Mouse (Mus musculus): ENCODE results near the gene Steap3. TPM values are rescaled to one million over a fixed set of nuclear protein-coding genes. Genes with fewer than 3 reads are reported as not detected.

The Steap3 gene
- polyA plus RNA-seq, 1 experiment: 42.7 TPM

GRCm38 (mm10) chr1:120250586-120250985 is 21.9 kb downstream of the Steap3 start:
- H3K79me3 ChIP-seq (ENCODE audit: low read depth): no peaks in the 10 kb centered on the region
- no peaks in the 10 kb centered on the region for H3K27me3 ChIP-seq (ENCODE audit: control insufficient read depth, insufficient read depth, insufficient read length)
- H3K4me3 ChIP-seq (ENCODE audit: insufficient read depth, poor library complexity, severe bottlenecking): no peak overlapping the region
- no peaks in the 10 kb centered on the region for H3K79me2 ChIP-seq (ENCODE audit: control insufficient read depth, insufficient read depth)
- TF ChIP-seq CTCF (IDR thresholded peaks at IDR 0.05; ENCODE audit: control insufficient read depth, insufficient read depth, insufficient read length) (no peak), MYOG (IDR thresholded peaks at IDR 0.05; ENCODE audit: control insufficient read depth, extremely low read depth, insufficient read length) (no peak), MAX (IDR thresholded peaks at IDR 0.05) (no peak), FOSL1 (IDR thresholded peaks at IDR 0.05; ENCODE audit: insufficient read depth, low read length, poor library complexity, severe bottlenecking) (no peak), MYOD1 (IDR thresholded peaks at IDR 0.05; ENCODE audit: control insufficient read depth, insufficient read length, low read depth) (no peak), CEBPB (IDR thresholded peaks at IDR 0.05; ENCODE audit: low read depth) (no peak), USF1 (IDR thresholded peaks at IDR 0.05; ENCODE audit: low read depth) (no peak)
- H3K36me3 ChIP-seq (ENCODE audit: control insufficient read depth, insufficient read depth): peaks cover 7% of the 10 kb centered on the region
- no peak overlapping the region for H3ac ChIP-seq (ENCODE audit: control insufficient read depth, insufficient read length, low read depth)

- H3K27me3 ChIP-seq (ENCODE audit: control insufficient read depth, insufficient read depth, insufficient read length): no peaks in the 10 kb centered on the region
- H3K79me3 ChIP-seq (ENCODE audit: low read depth): no peaks in the 10 kb centered on the region
- H3K79me2 ChIP-seq (ENCODE audit: control insufficient read depth, insufficient read depth): no peaks in the 10 kb centered on the region
- TF ChIP-seq MYOG (IDR thresholded peaks at IDR 0.05; ENCODE audit: control insufficient read depth, extremely low read depth, insufficient read length): no peak
- no peak for TF ChIP-seq USF1 (IDR thresholded peaks at IDR 0.05; ENCODE audit: low read depth)
- TF ChIP-seq CTCF (IDR thresholded peaks at IDR 0.05; ENCODE audit: control insufficient read depth, insufficient read depth, insufficient read length): no peak
- no peak for TF ChIP-seq CEBPB (IDR thresholded peaks at IDR 0.05; ENCODE audit: low read depth)
- TF ChIP-seq FOSL1 (IDR thresholded peaks at IDR 0.05; ENCODE audit: insufficient read depth, low read length, poor library complexity, severe bottlenecking): no peak
- no peak for TF ChIP-seq MYOD1 (IDR thresholded peaks at IDR 0.05; ENCODE audit: control insufficient read depth, insufficient read length, low read depth)
- TF ChIP-seq MAX (IDR thresholded peaks at IDR 0.05): no peak
- no peak overlapping the region for H3K4me3 ChIP-seq (ENCODE audit: insufficient read depth, poor library complexity, severe bottlenecking)
- peaks cover 7% of the 10 kb centered on the region for H3K36me3 ChIP-seq (ENCODE audit: control insufficient read depth, insufficient read depth)
- no peak overlapping the region for H3ac ChIP-seq (ENCODE audit: control insufficient read depth, insufficient read length, low read depth)
These were observed 22.7 kb downstream of the Steap3 start for GRCm38 (mm10) chr1:120249842-120250241.

GRCm38 (mm10) chr1:120248156-120248555 is 24.3 kb downstream of the Steap3 start:
- no peaks in the 10 kb centered on the region for H3K79me3 ChIP-seq (ENCODE audit: low read depth)
- no peaks in the 10 kb centered on the region for H3K79me2 ChIP-seq (ENCODE audit: control insufficient read depth, insufficient read depth)
- peaks cover 7% of the 10 kb centered on the region for H3K36me3 ChIP-seq (ENCODE audit: control insufficient read depth, insufficient read depth)
- no peak for TF ChIP-seq CTCF (IDR thresholded peaks at IDR 0.05; ENCODE audit: control insufficient read depth, insufficient read depth, insufficient read length)
- TF ChIP-seq MYOG (IDR thresholded peaks at IDR 0.05; ENCODE audit: control insufficient read depth, extremely low read depth, insufficient read length): no peak
- no peak for TF ChIP-seq MAX (IDR thresholded peaks at IDR 0.05)
- no peak for TF ChIP-seq FOSL1 (IDR thresholded peaks at IDR 0.05; ENCODE audit: insufficient read depth, low read length, poor library complexity, severe bottlenecking)
- no peak for TF ChIP-seq USF1 (IDR thresholded peaks at IDR 0.05; ENCODE audit: low read depth)
- no peak for TF ChIP-seq MYOD1 (IDR thresholded peaks at IDR 0.05; ENCODE audit: control insufficient read depth, insufficient read length, low read depth)
- no peak for TF ChIP-seq CEBPB (IDR thresholded peaks at IDR 0.05; ENCODE audit: low read depth)
- no peak overlapping the region for H3K4me3 ChIP-seq (ENCODE audit: insufficient read depth, poor library complexity, severe bottlenecking)
- H3ac ChIP-seq (ENCODE audit: control insufficient read depth, insufficient read length, low read depth): no peak overlapping the region
- no peaks in the 10 kb centered on the region for H3K27me3 ChIP-seq (ENCODE audit: control insufficient read depth, insufficient read depth, insufficient read length)

GRCm38 (mm10) chr1:120247351-120247750 is 25.2 kb downstream of the Steap3 start:
- TF ChIP-seq USF1 (IDR thresholded peaks at IDR 0.05; ENCODE audit: low read depth) (no peak), MYOG (IDR thresholded peaks at IDR 0.05; ENCODE audit: control insufficient read depth, extremely low read depth, insufficient read length) (no peak), FOSL1 (IDR thresholded peaks at IDR 0.05; ENCODE audit: insufficient read depth, low read length, poor library complexity, severe bottlenecking) (no peak), MAX (IDR thresholded peaks at IDR 0.05) (no peak), CTCF (IDR thresholded peaks at IDR 0.05; ENCODE audit: control insufficient read depth, insufficient read depth, insufficient read length) (no peak), MYOD1 (IDR thresholded peaks at IDR 0.05; ENCODE audit: control insufficient read depth, insufficient read length, low read depth) (no peak), CEBPB (IDR thresholded peaks at IDR 0.05; ENCODE audit: low read depth) (no peak)

GRCm38 (mm10) chr1:120246946-120247345 is 25.6 kb downstream of the Steap3 start:
- TF ChIP-seq CEBPB (IDR thresholded peaks at IDR 0.05; ENCODE audit: low read depth) (no peak), MYOD1 (IDR thresholded peaks at IDR 0.05; ENCODE audit: control insufficient read depth, insufficient read length, low read depth) (no peak), MAX (IDR thresholded peaks at IDR 0.05) (no peak), USF1 (IDR thresholded peaks at IDR 0.05; ENCODE audit: low read depth) (no peak)
- Histone ChIP-seq H3K79me3 (ENCODE audit: low read depth) (no peaks in the 10 kb centered on the region), H3K27me3 (ENCODE audit: control insufficient read depth, insufficient read depth, insufficient read length) (no peaks in the 10 kb centered on the region), H3ac (ENCODE audit: control insufficient read depth, insufficient read length, low read depth) (no peak overlapping the region), H3K79me2 (ENCODE audit: control insufficient read depth, insufficient read depth) (no peaks in the 10 kb centered on the region), H3K4me3 (ENCODE audit: insufficient read depth, poor library complexity, severe bottlenecking) (no peak overlapping the region), H3K36me3 (ENCODE audit: control insufficient read depth, insufficient read depth) (peaks cover 3% of the 10 kb centered on the region)

More at GRCm38 (mm10) chr1:120247351-120247750, 25.2 kb downstream of the Steap3 start:
- Histone ChIP-seq H3K27me3 (ENCODE audit: control insufficient read depth, insufficient read depth, insufficient read length) (no peaks in the 10 kb centered on the region), H3ac (ENCODE audit: control insufficient read depth, insufficient read length, low read depth) (no peak overlapping the region), H3K79me2 (ENCODE audit: control insufficient read depth, insufficient read depth) (no peaks in the 10 kb centered on the region), H3K4me3 (ENCODE audit: insufficient read depth, poor library complexity, severe bottlenecking) (no peak overlapping the region), H3K79me3 (ENCODE audit: low read depth) (no peaks in the 10 kb centered on the region), H3K36me3 (ENCODE audit: control insufficient read depth, insufficient read depth) (peaks cover 6% of the 10 kb centered on the region)

GRCm38 (mm10) chr1:120245661-120246131 is 26.8 kb downstream of the Steap3 start:
- Histone ChIP-seq H3K4me3 (ENCODE audit: insufficient read depth, poor library complexity, severe bottlenecking) (no peak overlapping the region), H3K79me3 (ENCODE audit: low read depth) (no peaks in the 10 kb centered on the region), H3K27me3 (ENCODE audit: control insufficient read depth, insufficient read depth, insufficient read length) (no peaks in the 10 kb centered on the region), H3ac (ENCODE audit: control insufficient read depth, insufficient read length, low read depth) (no peak overlapping the region), H3K36me3 (ENCODE audit: control insufficient read depth, insufficient read depth) (peaks cover 3% of the 10 kb centered on the region), H3K79me2 (ENCODE audit: control insufficient read depth, insufficient read depth) (no peaks in the 10 kb centered on the region)
- TF ChIP-seq MYOG (IDR thresholded peaks at IDR 0.05; ENCODE audit: control insufficient read depth, extremely low read depth, insufficient read length): no peak
- TF ChIP-seq MYOD1 (IDR thresholded peaks at IDR 0.05; ENCODE audit: control insufficient read depth, insufficient read length, low read depth): peak; percentile 82
- no peak for TF ChIP-seq CEBPB (IDR thresholded peaks at IDR 0.05; ENCODE audit: low read depth)

All from C2C12 (cell line).